Comparison of ENCODE assay signal across 29 mouse cellular contexts in the genomic region with DNA sequence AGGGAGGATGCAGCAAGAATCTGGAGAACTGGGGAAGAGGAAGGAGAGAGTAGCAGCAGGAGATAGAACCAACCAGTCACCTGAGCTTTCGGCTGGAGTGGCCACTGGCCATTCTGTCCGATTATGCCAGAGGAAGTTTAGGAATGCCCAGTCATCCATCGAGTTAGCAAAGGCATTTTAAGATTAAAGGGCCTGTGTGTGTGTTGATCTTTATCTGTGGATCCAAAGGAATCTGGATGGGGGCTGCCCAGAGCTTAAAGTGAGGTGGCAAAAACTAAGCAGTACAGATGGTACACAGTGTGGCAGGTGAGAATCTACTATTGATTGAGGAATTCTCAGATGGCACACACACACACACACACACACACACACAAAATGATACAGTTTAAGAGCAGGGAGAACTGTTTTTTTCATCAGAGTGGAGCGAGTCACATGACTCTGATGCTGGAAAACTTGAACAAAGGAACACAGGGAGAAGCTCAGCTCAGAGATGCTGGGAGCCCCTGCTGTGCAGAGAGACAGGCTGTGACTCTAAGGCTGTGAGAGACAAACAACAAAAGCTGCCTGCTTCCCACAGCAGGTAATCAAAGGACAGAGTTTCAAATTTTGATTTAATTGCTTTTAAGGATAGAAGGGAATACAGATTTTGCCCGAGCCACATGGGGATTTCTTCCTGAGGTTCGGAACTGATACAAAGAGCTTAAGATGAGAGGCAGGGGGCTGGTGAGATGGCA. TPM values are rescaled to one million over a fixed set of nuclear protein-coding genes. Genes with fewer than 3 reads are reported as not detected.
"Had no signal": no experiment of that assay in that cellular context is flagged by ENCODE, and none has a peak within 500 bp of the region (broad histone marks: within the 10 kb centered on the region; RNA-seq: fewer than 3 reads in every experiment).

No protein-coding gene starts in this region.

- H3K27me3 ChIP-seq: limb, embryonic 12.5 days; limb, embryonic 13.5 days; limb, embryonic 15.5 days; liver, embryonic 12.5 days; liver, embryonic 13.5 days; liver, embryonic 15.5 days; lung, embryonic 15.5 days; midbrain, embryonic 12.5 days; midbrain, embryonic 13.5 days; midbrain, embryonic 15.5 days had no signal

- H3K36me3 ChIP-seq: limb, embryonic 10.5 days; limb, embryonic 12.5 days; limb, embryonic 13.5 days; limb, embryonic 15.5 days; liver, embryonic 12.5 days; liver, embryonic 13.5 days; liver, embryonic 15.5 days; lung, embryonic 15.5 days; midbrain, embryonic 10.5 days; midbrain, embryonic 12.5 days; midbrain, embryonic 13.5 days; midbrain, embryonic 15.5 days had no signal

- H3K9ac ChIP-seq: limb, embryonic 12.5 days; limb, embryonic 13.5 days; limb, embryonic 15.5 days; liver, embryonic 12.5 days; liver, embryonic 13.5 days; liver, embryonic 14.5 days; liver, embryonic 15.5 days; liver, postnatal 0 days; lung, embryonic 14.5 days; lung, embryonic 15.5 days; midbrain, embryonic 12.5 days; midbrain, embryonic 13.5 days; midbrain, embryonic 15.5 days had no signal

- H3K9me3 ChIP-seq: limb, embryonic 10.5 days; limb, embryonic 15.5 days; liver, embryonic 12.5 days; liver, embryonic 13.5 days; liver, embryonic 15.5 days; lung, embryonic 15.5 days; midbrain, embryonic 15.5 days had no signal

- H3K4me3 ChIP-seq: limb, embryonic 10.5 days; limb, embryonic 12.5 days; limb, embryonic 13.5 days; limb, embryonic 15.5 days; liver, embryonic 12.5 days; liver, embryonic 13.5 days; liver, embryonic 15.5 days; lung, embryonic 15.5 days; megakaryocyte, embryonic 14.5 days; midbrain, embryonic 10.5 days; midbrain, embryonic 12.5 days; midbrain, embryonic 13.5 days; midbrain, embryonic 15.5 days; myocyte had no signal

- H3K4me1 ChIP-seq: limb, embryonic 10.5 days; limb, embryonic 12.5 days; limb, embryonic 13.5 days; limb, embryonic 15.5 days; liver, embryonic 12.5 days; liver, embryonic 13.5 days; liver, embryonic 15.5 days; lung, embryonic 15.5 days; megakaryocyte, embryonic 14.5 days; midbrain, embryonic 10.5 days; midbrain, embryonic 12.5 days; midbrain, embryonic 13.5 days; midbrain, embryonic 15.5 days had no signal

- DNase-seq: left cerebral cortex, postnatal 4 days; liver; liver, embryonic 13.5 days; liver, postnatal 0 days; lung, adult 18-20 months; lung, adult 2 months; lung, embryonic 14.5 days; lung, postnatal 10 days; lung, postnatal 14 days; lung, postnatal 36 days; lung, postnatal 4 days; midbrain, embryonic 14.5 days had no signal

- H3K27ac ChIP-seq: limb, embryonic 10.5 days; limb, embryonic 12.5 days; limb, embryonic 13.5 days; limb, embryonic 15.5 days; liver, embryonic 12.5 days; liver, embryonic 13.5 days; liver, embryonic 14.5 days; liver, embryonic 15.5 days; lung, embryonic 15.5 days; macrophage; midbrain, embryonic 10.5 days; midbrain, embryonic 12.5 days; midbrain, embryonic 13.5 days; midbrain, embryonic 15.5 days had no signal

RNA-seq across cellular contexts. Expression of gene Epcam, which starts 40.7 kb away (rescaled TPM):
- total RNA-seq: left cerebral cortex, postnatal 36 days; megakaryocyte progenitor cell, adult 5-6 weeks had no signal
- polyA plus RNA-seq: macrophage, myocyte had no signal
